Mouse (Mus musculus) midbrain, postnatal 0 days (tissue): ENCODE measurements around the gene Cdc42bpb. TPM values are rescaled to one million over a fixed set of nuclear protein-coding genes. Genes with fewer than 3 reads are reported as not detected.

Source experiments
- ATAC-seq: fragments of 200-750 bp; cut with Nextera tagmentation; 2 replicates; pipeline ENCODE4 v1.8.0; 2017; ENCODE audit warnings: moderate number of reproducible peaks, mild to moderate bottlenecking, moderate TSS enrichment, moderate library complexity; ENCODE audit not compliant: low FRiP score
- DNase-seq: peaks from one replicate; pipeline ENCODE4 v3.0.0-alpha.2; 2015; ENCODE audit warnings: low spot score
- H3K27ac ChIP-seq: fragments of 300-500 bp; sonication (generic); 2 replicates; pipeline ENCODE4 v1.5.1; 2014; ENCODE audit warnings: low read depth, mild to moderate bottlenecking, low read length, mixed read lengths
- H3K27me3 ChIP-seq: fragments of 300-500 bp; sonication (generic); 2 replicates; pipeline ENCODE4 v1.6.1; 2014; ENCODE audit warnings: low read length, control low read depth, mixed read lengths; ENCODE audit not compliant: insufficient read depth
- H3K36me3 ChIP-seq: fragments of 300-500 bp; sonication (generic); 2 replicates; pipeline ENCODE4 v1.6.1; 2014; ENCODE audit warnings: low read length, control low read depth, mixed read lengths; ENCODE audit not compliant: insufficient read depth
- H3K4me1 ChIP-seq: fragments of 300-500 bp; sonication (generic); 2 replicates; pipeline ENCODE4 v1.6.1; 2014; ENCODE audit warnings: mild to moderate bottlenecking, control low read depth, antibody characterized with exemption, low read length, mixed read lengths; ENCODE audit not compliant: insufficient read depth
- H3K4me2 ChIP-seq: fragments of 300-500 bp; sonication (generic); 2 replicates; pipeline ENCODE4 v1.6.1; 2014; ENCODE audit warnings: low read depth, mild to moderate bottlenecking, low read length, mixed read lengths; ENCODE audit not compliant: poor library complexity, severe bottlenecking
- H3K4me3 ChIP-seq: fragments of 300-500 bp; sonication (generic); 2 replicates; pipeline ENCODE4 v1.5.1; 2014; ENCODE audit warnings: low read depth, mild to moderate bottlenecking, low read length, moderate library complexity
- H3K9ac ChIP-seq: fragments of 300-500 bp; sonication (generic); replicated peaks from 2 replicates; pipeline ENCODE4 v1.6.1; 2014; ENCODE audit warnings: mild to moderate bottlenecking, low read length, moderate library complexity, mixed read lengths; ENCODE audit not compliant: poor library complexity, severe bottlenecking
- H3K9me3 ChIP-seq: fragments of 300-500 bp; sonication (generic); 2 replicates; pipeline ENCODE4 v1.6.1; 2016; ENCODE audit warnings: low read length, control low read depth
- CTCF ChIP-seq: IDR thresholded peaks from 2 replicates; pipeline ENCODE4 v1.5.1; 2016; ENCODE audit warnings: antibody characterized with exemption, mild to moderate bottlenecking
- WGBS: fragments of 180-500 bp; shearing (Covaris S2); extraction: QIAGEN DNeasy Blood & Tissue Kit; methylation state at CpG from one replicate; pipeline ENCODE4 v1.1.7; 2014; 5-methylcytosine and 5-hydroxymethylcytosine counted together
- polyA plus RNA-seq: library from polyadenylated mRNA; unstranded; fragments of >200 nt; fragmentation: Nextera tagmentation; extraction: Ambion mirVana; gene quantifications from 2 replicates; pipeline ENCODE4 v1.2.1, GENCODE M21; 2015
- total RNA-seq: library from RNA; depleted of rRNA; stranded (reverse); fragments of >200 nt; gene quantifications from 2 replicates; pipeline ENCODE4 v1.2.3, GENCODE M21; 2014

Cdc42bpb gene
- total and polyA plus RNA-seq, 2 experiments from 2014 or later, result 35.4 to 259 TPM

- TF ChIP-seq CTCF, result no peak
- Histone ChIP-seq H3K27me3 (peaks cover 41% of the 10 kb centered on the region), H3K9ac (no peak overlapping the region), H3K9me3 (no peaks in the 10 kb centered on the region), H3K36me3 (no peaks in the 10 kb centered on the region), H3K4me3 (no peak overlapping the region), H3K4me2 (no peak overlapping the region), H3K4me1 (no peaks in the 10 kb centered on the region), H3K27ac (no peak overlapping the region)
- WGBS, result 50% methylated on average over 7 of the region's 7 CpGs
- no peak for DNase-seq
- ATAC-seq, result no peak
Observed at GRCm38 (mm10) chr12:111420946-111421709, 43.6 kb upstream of the Cdc42bpb start.

GRCm38 (mm10) chr12:111419918-111420317 lies 42.4 kb upstream of the Cdc42bpb start:
- H3K4me1 ChIP-seq, result no peaks in the 10 kb centered on the region
- no peak overlapping the region for H3K4me2 ChIP-seq
- 88% methylated on average over 5 of the region's 5 CpGs for WGBS
- H3K27ac ChIP-seq, result no peak overlapping the region
- H3K9ac ChIP-seq, result no peak overlapping the region
- no peaks in the 10 kb centered on the region for H3K36me3 ChIP-seq
- H3K4me3 ChIP-seq, result no peak overlapping the region
- DNase-seq, result no peak
- H3K9me3 ChIP-seq, result no peaks in the 10 kb centered on the region
- ATAC-seq, result no peak
- peaks cover 32% of the 10 kb centered on the region for H3K27me3 ChIP-seq
- no peak for TF ChIP-seq CTCF

- no peaks in the 10 kb centered on the region for H3K36me3 ChIP-seq
- TF ChIP-seq CTCF, result no peak
- H3K9me3 ChIP-seq, result no peaks in the 10 kb centered on the region
- peaks cover 8% of the 10 kb centered on the region for H3K27me3 ChIP-seq
- H3K4me1 ChIP-seq, result peaks cover 7% of the 10 kb centered on the region; the same call in 1 of the 2 replicates
- H3K4me3 ChIP-seq, result no peak within 1 kb of the TSS
- H3K27ac ChIP-seq, result no peak within 1 kb of the TSS
- H3K4me2 ChIP-seq, result peak within 1 kb of the TSS; percentile 40
- WGBS, result 6% methylated on average over 17 of the region's 17 CpGs
- no peak for DNase-seq
- H3K9ac ChIP-seq, result peak within 1 kb of the TSS; percentile 44; the same call in 1 of the 2 replicates
- ATAC-seq, result no peak
Observed at GRCm38 (mm10) chr12:111416921-111417779, 39.6 kb upstream of the Cdc42bpb start, which contains the start of gene Exoc3l4. Gene Exoc3l4 (plus strand): TSS chr12:111417017.

- WGBS, result 1% methylated on average over 21 of the region's 21 CpGs
- peak; percentile 95 for TF ChIP-seq CTCF
- DNase-seq, result peak; percentile 92
- Histone ChIP-seq H3K36me3 (no peaks in the 10 kb centered on the region), H3K4me3 (peak overlapping the region; percentile 25; the same call in 1 of the 2 replicates), H3K9ac (peak overlapping the region; percentile 39; the same call in 1 of the 2 replicates), H3K27me3 (no peaks in the 10 kb centered on the region), H3K4me1 (peaks cover 16% of the 10 kb centered on the region; the same call in 1 of the 2 replicates), H3K9me3 (no peaks in the 10 kb centered on the region), H3K27ac (no peak overlapping the region), H3K4me2 (peak overlapping the region; percentile 59)
- ATAC-seq, result peak; percentile 78
Observed at GRCm38 (mm10) chr12:111413300-111413699, 35.8 kb upstream of the Cdc42bpb start.

- H3K36me3 ChIP-seq, result no peaks in the 10 kb centered on the region
- peak overlapping the region; percentile 25; the same call in 1 of the 2 replicates for H3K4me3 ChIP-seq
- H3K4me1 ChIP-seq, result peaks cover 16% of the 10 kb centered on the region; the same call in 1 of the 2 replicates
- ATAC-seq, result no peak
- no peak for TF ChIP-seq CTCF
- 32% methylated on average over 12 of the region's 12 CpGs for WGBS
- H3K9me3 ChIP-seq, result no peaks in the 10 kb centered on the region
- H3K27me3 ChIP-seq, result no peaks in the 10 kb centered on the region
- no peak for DNase-seq
- H3K27ac ChIP-seq, result no peak overlapping the region
- H3K4me2 ChIP-seq, result peak overlapping the region; percentile 59
- H3K9ac ChIP-seq, result peak overlapping the region; percentile 39; the same call in 1 of the 2 replicates
Observed at GRCm38 (mm10) chr12:111412581-111413284, 35.2 kb upstream of the Cdc42bpb start.
